Mouse (Mus musculus): Measurements from ENCODE around the gene Prrxl1. TPM values are rescaled to one million over a fixed set of nuclear protein-coding genes. Genes with fewer than 3 reads are reported as not detected.

The Prrxl1 gene
- total and polyA plus RNA-seq, 3 experiments = 0.46 to 3.1 (median 0.81) TPM

Other genes with a start within 250 kb of the Prrxl1 start
- not detected for gene 1700024G13Rik, start 211.0 kb upstream of the Prrxl1 start, total RNA-seq (2021)
- gene 1700024G13Rik, start 211.0 kb upstream of the Prrxl1 start, polyA plus RNA-seq (2012; rRNA removed) = not detected in 2 replicates
- not detected for gene Slc18a3, start 134.6 kb upstream of the Prrxl1 start, total RNA-seq (2021)
- 0.06 and 0.08 TPM in 2 replicates for gene Slc18a3, start 134.6 kb upstream of the Prrxl1 start, polyA plus RNA-seq (2012; rRNA removed)
- not detected for gene Chat, start 133.4 kb upstream of the Prrxl1 start, total RNA-seq (2021)
- not detected in 2 replicates for gene Chat, start 133.4 kb upstream of the Prrxl1 start, polyA plus RNA-seq (2012; rRNA removed)
- 10 to 100 TPM in 1 of 2 experiments, 1 to 10 TPM in 1; 9.0 to 11.9 TPM for gene Ercc6, start 85.9 kb upstream of the Prrxl1 start, total RNA-seq (2021)
- 1.8 and 1.9 TPM in 2 replicates for gene Ercc6, start 85.9 kb upstream of the Prrxl1 start, polyA plus RNA-seq (2012; rRNA removed)
- gene 3425401B19Rik, start 85.9 kb downstream of the Prrxl1 start, total RNA-seq (2021) = not detected
- gene 3425401B19Rik, start 85.9 kb downstream of the Prrxl1 start, polyA plus RNA-seq (2012; rRNA removed) = 0.03 TPM in 1 of 2 replicates, not detected in the other
- gene Tmem273, start 186.6 kb downstream of the Prrxl1 start, total RNA-seq (2021) = 1 to 10 TPM; 4.4 to 4.5 TPM
- 0.73 and 1.2 TPM in 2 replicates for gene Tmem273, start 186.6 kb downstream of the Prrxl1 start, polyA plus RNA-seq (2012; rRNA removed)
- gene Fam170b, start 234.6 kb downstream of the Prrxl1 start, total RNA-seq (2021) = under 1 TPM; 0.17 TPM
- 0.07 and 0.19 TPM in 2 replicates for gene Fam170b, start 234.6 kb downstream of the Prrxl1 start, polyA plus RNA-seq (2012; rRNA removed)

Data from adrenal gland, adult 2 months (tissue).